Mouse (Mus musculus): ENCODE data around the gene Tsnax. TPM values are rescaled to one million over a fixed set of nuclear protein-coding genes. Genes with fewer than 3 reads are reported as not detected.

Tsnax gene
- polyA plus RNA-seq, 1 experiment = 0.57 TPM

GRCm38 (mm10) chr8:125038731-125039130 is 25.9 kb downstream of the Tsnax start:
- no peak overlapping the region for H3K4me3 ChIP-seq (replicated peaks)
- peaks cover 37% of the 10 kb centered on the region for H3K36me3 ChIP-seq (ENCODE audit: control insufficient read depth)
- 0 out of 2 replicates have a peak, but pooled peaks cover 3% of the 10 kb centered on the region for H3K9me3 ChIP-seq (ENCODE audit: control insufficient read depth, low read length)
- H3K4me1 ChIP-seq (ENCODE audit: control insufficient read depth) = no peaks in the 10 kb centered on the region; the same call in 1 of the 2 replicates
- no peak for TF ChIP-seq GATA1 (IDR thresholded peaks at IDR 0.05; ENCODE audit: low read length)
- no peak for TF ChIP-seq TAL1 (IDR thresholded peaks at IDR 0.05; ENCODE audit: low read length)
- H3K27me3 ChIP-seq (ENCODE audit: control insufficient read depth) = no peaks in the 10 kb centered on the region

- Histone ChIP-seq H3K4me1 (ENCODE audit: control insufficient read depth) (no peaks in the 10 kb centered on the region), H3K9me3 (ENCODE audit: control insufficient read depth, low read length) (0 out of 2 replicates have a peak, but pooled peaks cover 3% of the 10 kb centered on the region), H3K4me3 (replicated peaks) (no peak overlapping the region), H3K36me3 (ENCODE audit: control insufficient read depth) (peaks cover 24% of the 10 kb centered on the region), H3K27me3 (ENCODE audit: control insufficient read depth) (no peaks in the 10 kb centered on the region)
- TF ChIP-seq GATA1 (IDR thresholded peaks at IDR 0.05; ENCODE audit: low read length) = no peak
- TF ChIP-seq TAL1 (IDR thresholded peaks at IDR 0.05; ENCODE audit: low read length) = no peak
Measured at GRCm38 (mm10) chr8:125040587-125041375, 28.0 kb downstream of the Tsnax start.

- Histone ChIP-seq H3K9me3 (ENCODE audit: control insufficient read depth, low read length) (0 out of 2 replicates have a peak, but pooled peaks cover 3% of the 10 kb centered on the region), H3K4me1 (ENCODE audit: control insufficient read depth) (no peaks in the 10 kb centered on the region), H3K4me3 (replicated peaks) (no peak overlapping the region), H3K27me3 (ENCODE audit: control insufficient read depth) (no peaks in the 10 kb centered on the region), H3K36me3 (ENCODE audit: control insufficient read depth) (peaks cover 21% of the 10 kb centered on the region)
- TF ChIP-seq TAL1 (IDR thresholded peaks at IDR 0.05; ENCODE audit: low read length) (no peak), GATA1 (IDR thresholded peaks at IDR 0.05; ENCODE audit: low read length) (no peak)
Measured at GRCm38 (mm10) chr8:125041496-125041895, 28.7 kb downstream of the Tsnax start.

DNA sequence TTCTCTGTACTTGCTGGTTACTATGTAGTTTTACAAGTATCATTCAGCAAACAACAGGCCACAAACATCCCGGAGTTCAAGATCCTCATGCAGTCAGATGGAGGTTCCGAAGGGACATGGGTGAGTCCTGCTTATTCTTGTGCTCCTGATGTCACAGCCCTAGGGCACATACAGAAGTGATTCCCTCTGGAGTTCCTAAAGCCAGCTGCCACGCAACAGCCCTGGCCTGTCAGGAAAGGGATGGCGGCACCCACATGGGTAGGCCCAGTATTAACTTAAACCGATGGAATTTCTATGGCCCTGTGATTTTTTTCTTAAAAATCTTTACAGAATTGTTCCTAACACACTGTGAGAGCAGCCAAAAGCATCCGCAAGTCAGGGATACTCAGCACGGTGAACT is 30.6 kb downstream of the Tsnax start:
- TF ChIP-seq GATA1 (IDR thresholded peaks at IDR 0.05; ENCODE audit: low read length) = no peak
- no peak for TF ChIP-seq TAL1 (IDR thresholded peaks at IDR 0.05; ENCODE audit: low read length)
- H3K9me3 ChIP-seq (ENCODE audit: control insufficient read depth, low read length) = 0 out of 2 replicates have a peak, but pooled peaks cover 3% of the 10 kb centered on the region

DNA sequence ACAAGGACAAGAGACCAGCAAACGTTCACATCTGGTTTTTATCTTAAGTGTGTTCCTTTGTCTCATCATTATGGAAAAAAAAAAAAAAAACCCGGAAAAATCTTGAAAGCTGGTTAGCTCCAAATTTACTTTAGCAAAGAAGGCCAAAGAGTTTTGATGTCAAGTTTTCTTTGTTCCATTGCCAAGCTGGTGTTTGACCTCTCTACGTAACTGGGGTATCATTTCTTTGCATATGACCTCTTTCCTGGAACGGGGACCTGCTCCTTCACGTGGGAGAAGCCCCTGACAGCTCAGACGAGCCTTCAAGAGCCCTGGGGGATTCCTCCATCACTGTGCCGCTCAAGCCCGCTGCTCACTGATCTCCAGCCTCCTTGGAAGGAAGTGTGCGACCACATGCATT is 31.1 kb downstream of the Tsnax start:
- no peaks in the 10 kb centered on the region for H3K27me3 ChIP-seq (ENCODE audit: control insufficient read depth)
- peaks cover 5% of the 10 kb centered on the region for H3K36me3 ChIP-seq (ENCODE audit: control insufficient read depth)
- H3K9me3 ChIP-seq (ENCODE audit: control insufficient read depth, low read length) = 0 out of 2 replicates have a peak, but pooled peaks cover 3% of the 10 kb centered on the region
- no peak overlapping the region for H3K4me3 ChIP-seq (replicated peaks)
- H3K4me1 ChIP-seq (ENCODE audit: control insufficient read depth) = no peaks in the 10 kb centered on the region
- no peak for TF ChIP-seq GATA1 (IDR thresholded peaks at IDR 0.05; ENCODE audit: low read length)
- no peak for TF ChIP-seq TAL1 (IDR thresholded peaks at IDR 0.05; ENCODE audit: low read length)

More for the DNA sequence above, 30.6 kb downstream of the Tsnax start:
- Histone ChIP-seq H3K36me3 (ENCODE audit: control insufficient read depth) (peaks cover 9% of the 10 kb centered on the region), H3K4me1 (ENCODE audit: control insufficient read depth) (no peaks in the 10 kb centered on the region), H3K4me3 (replicated peaks) (no peak overlapping the region), H3K27me3 (ENCODE audit: control insufficient read depth) (no peaks in the 10 kb centered on the region)

GRCm38 (mm10) chr8:125045760-125046159 is 33.0 kb downstream of the Tsnax start:
- Histone ChIP-seq H3K4me1 (ENCODE audit: control insufficient read depth) (no peaks in the 10 kb centered on the region), H3K4me3 (replicated peaks) (no peak overlapping the region), H3K9me3 (ENCODE audit: control insufficient read depth, low read length) (no peaks in the 10 kb centered on the region), H3K36me3 (ENCODE audit: control insufficient read depth) (no peaks in the 10 kb centered on the region), H3K27me3 (ENCODE audit: control insufficient read depth) (no peaks in the 10 kb centered on the region)
- no peak for TF ChIP-seq TAL1 (IDR thresholded peaks at IDR 0.05; ENCODE audit: low read length)
- no peak for TF ChIP-seq GATA1 (IDR thresholded peaks at IDR 0.05; ENCODE audit: low read length)

DNA sequence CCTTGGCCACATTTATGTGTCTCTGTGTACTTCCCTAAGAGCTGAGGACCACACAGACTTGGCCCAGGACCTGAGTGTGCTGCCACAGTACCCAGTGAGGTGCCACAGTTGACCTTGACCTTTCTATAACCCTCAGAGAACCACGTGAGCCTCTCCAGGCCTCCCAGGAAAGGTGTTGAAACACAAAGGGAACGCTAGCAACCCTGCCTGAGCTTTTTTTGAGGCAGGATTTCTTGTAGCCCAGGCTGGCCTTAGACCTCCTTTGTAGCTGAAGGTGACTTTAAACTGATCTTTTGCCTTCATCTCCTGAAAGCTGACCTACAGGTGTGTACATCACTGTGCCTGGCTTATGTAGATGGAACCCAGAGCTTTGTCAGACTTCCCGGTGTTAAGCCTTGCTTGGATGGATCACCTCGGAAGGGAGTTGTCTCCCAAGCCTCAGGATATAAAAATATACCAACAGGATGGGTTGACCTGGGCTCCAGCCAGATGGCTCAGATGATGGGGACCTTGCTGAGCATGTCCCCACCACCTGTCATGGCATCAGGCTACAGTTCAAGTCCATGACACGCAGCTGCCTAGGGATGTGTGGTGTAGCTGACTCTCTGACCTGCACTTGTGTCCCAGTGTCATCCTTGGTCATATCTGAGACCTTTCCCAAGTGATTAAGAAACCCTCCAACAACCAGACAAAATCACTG is 36.4 kb downstream of the Tsnax start:
- Histone ChIP-seq H3K4me3 (replicated peaks) (no peak overlapping the region), H3K36me3 (ENCODE audit: control insufficient read depth) (no peaks in the 10 kb centered on the region), H3K4me1 (ENCODE audit: control insufficient read depth) (no peaks in the 10 kb centered on the region), H3K9me3 (ENCODE audit: control insufficient read depth, low read length) (peaks cover 6% of the 10 kb centered on the region), H3K27me3 (ENCODE audit: control insufficient read depth) (peaks cover 20% of the 10 kb centered on the region)
- no peak for TF ChIP-seq GATA1 (IDR thresholded peaks at IDR 0.05; ENCODE audit: low read length)
- TF ChIP-seq TAL1 (IDR thresholded peaks at IDR 0.05; ENCODE audit: low read length) = no peak

GRCm38 (mm10) chr8:125049826-125050225 is 37.0 kb downstream of the Tsnax start:
- H3K27me3 ChIP-seq (ENCODE audit: control insufficient read depth) = peaks cover 26% of the 10 kb centered on the region
- H3K4me1 ChIP-seq (ENCODE audit: control insufficient read depth) = no peaks in the 10 kb centered on the region
- no peak overlapping the region for H3K4me3 ChIP-seq (replicated peaks)
- H3K36me3 ChIP-seq (ENCODE audit: control insufficient read depth) = no peaks in the 10 kb centered on the region
- TF ChIP-seq TAL1 (IDR thresholded peaks at IDR 0.05; ENCODE audit: low read length) (no peak), GATA1 (IDR thresholded peaks at IDR 0.05; ENCODE audit: low read length) (no peak)
- peaks cover 8% of the 10 kb centered on the region for H3K9me3 ChIP-seq (ENCODE audit: control insufficient read depth, low read length)

GRCm38 (mm10) chr8:125052026-125052425 is 39.2 kb downstream of the Tsnax start:
- H3K4me1 ChIP-seq (ENCODE audit: control insufficient read depth) = no peaks in the 10 kb centered on the region
- H3K36me3 ChIP-seq (ENCODE audit: control insufficient read depth) = no peaks in the 10 kb centered on the region
- H3K27me3 ChIP-seq (ENCODE audit: control insufficient read depth) = peaks cover 36% of the 10 kb centered on the region
- peaks cover 12% of the 10 kb centered on the region for H3K9me3 ChIP-seq (ENCODE audit: control insufficient read depth, low read length)
- H3K4me3 ChIP-seq (replicated peaks) = no peak overlapping the region
- TF ChIP-seq TAL1 (IDR thresholded peaks at IDR 0.05; ENCODE audit: low read length) = no peak
- TF ChIP-seq GATA1 (IDR thresholded peaks at IDR 0.05; ENCODE audit: low read length) = no peak

All from erythroblast, embryonic 14.5 days (primary cell).